Mouse (Mus musculus): ENCODE measurements around the gene Fbp1.
"Not testable (repeated sequence)": the region's sequence is repeated elsewhere in the genome, so short reads cannot be mapped to it uniquely, and the experiment has no call there.

Fbp1 gene

GRCm38 (mm10) chr13:62887712-62888441, at the start of gene Fbp1:
Gene Fbp1 (minus strand): TSS chr13:62888282.
- DNase-seq = peak; percentile 80 to 93

- DNase-seq = no peak
Observed at GRCm38 (mm10) chr13:62932452-62932851, 44.4 kb upstream of the Fbp1 start.

DNA sequence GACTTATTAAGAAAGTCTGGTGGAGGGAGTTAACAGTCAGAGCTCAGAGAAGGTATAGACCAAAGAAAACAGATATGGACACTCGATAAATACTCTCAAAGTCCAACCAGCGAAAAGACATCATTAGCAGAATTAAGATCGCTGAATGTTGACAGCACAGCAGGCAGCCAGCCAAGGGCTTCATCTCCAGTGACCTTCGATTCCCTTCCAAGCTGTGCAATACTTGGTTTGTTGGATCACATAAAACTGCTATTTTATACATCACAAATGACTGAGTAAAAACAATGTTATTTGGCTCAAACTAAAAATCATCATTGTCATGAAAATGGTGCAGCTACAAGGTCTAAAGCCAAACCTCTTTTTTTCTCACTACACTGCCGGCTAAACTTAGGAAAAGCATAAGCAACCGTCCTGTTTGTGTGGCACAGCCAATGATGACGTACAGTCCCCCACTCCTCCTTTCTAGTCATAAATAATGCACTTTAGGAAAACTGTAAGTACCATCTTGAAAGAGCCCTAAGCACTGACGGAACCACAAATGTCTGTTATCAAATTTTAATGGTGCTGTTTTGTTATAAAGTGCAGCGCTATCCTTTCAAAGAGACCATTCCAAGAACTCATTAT, 41.8 kb upstream of the Fbp1 start:
- peak; percentile 68 to 79 for DNase-seq

DNA sequence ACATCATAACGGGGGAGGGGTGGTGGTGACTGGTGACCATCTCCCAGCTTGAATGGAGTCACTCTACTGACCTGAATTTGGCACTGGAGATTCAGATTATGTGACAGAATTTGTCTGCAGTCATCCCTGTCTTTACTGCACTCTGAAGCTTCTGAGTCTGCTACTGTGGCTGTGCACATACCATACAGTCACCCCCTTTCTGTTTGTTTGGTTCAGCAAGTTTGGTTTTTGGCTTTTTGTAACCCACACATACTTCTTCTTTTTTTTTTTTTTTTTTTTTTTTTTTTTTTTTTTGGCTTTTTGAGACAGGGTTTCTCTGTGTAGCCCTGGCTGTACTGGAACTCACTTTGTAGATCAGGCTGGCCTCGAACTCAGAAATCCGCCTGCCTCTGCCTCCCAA, 41.1 kb upstream of the Fbp1 start:
- DNase-seq = not testable (repeated sequence)

DNA sequence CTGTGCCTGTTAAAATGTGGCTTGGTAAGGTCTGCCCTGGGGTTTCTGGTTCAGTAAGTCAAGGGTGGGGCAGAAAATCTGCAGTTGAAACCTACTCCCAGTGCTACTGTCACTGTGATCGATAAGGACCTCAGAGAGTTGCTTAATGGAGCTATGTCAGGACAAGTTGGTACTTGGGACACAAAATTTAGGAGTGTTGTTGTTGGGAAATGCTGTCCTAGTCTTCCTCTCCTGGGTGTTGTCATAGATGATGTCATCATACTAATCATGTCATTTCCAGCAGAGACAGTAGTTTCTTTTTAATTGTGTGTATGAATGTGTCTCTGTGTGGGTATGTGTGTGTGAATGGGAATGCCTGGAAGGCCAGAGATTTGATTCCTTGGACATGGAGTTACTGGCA, 39.4 kb upstream of the Fbp1 start:
- DNase-seq = no peak

DNA sequence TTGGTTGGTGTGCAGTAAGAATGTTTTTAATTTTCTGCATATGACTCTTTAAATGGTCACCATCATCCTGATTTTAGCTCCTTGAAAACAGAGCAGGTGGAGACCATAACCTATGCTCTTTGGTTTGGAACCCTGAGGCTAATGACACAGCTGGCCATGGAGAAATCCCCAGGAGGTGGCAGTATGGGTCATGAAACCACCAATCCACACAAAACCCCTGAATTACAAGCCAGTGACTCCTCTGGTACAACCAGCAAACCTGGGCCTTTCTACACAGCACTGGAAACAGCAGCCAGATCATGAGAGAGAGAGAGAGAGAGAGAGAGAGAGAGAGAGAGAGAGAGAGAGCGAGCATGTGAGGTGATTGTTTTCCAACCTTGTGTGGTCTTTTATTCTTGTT, 38.4 kb upstream of the Fbp1 start:
- DNase-seq = peak; percentile 70 to 82

DNA sequence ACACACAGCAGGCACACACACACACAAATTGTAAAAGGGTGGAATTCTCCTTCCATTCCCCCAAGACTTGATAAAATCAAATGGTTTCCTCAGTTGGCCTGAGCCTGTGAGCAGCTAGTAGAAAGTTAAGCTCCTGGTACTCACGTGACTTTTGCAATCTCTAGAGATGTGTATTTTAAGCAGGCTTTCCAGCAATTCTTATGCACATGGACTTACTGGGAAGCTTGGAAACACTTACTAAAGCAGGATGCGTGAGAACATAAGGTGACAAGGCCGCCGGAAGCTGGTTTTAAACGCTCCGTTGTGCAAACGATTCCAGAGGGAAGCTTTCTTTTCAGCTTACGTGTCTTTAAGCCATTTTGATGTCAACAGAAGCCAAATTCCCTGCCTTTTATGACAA, 35.1 kb upstream of the Fbp1 start:
- DNase-seq = no peak

- no peak for DNase-seq
Observed at GRCm38 (mm10) chr13:62922645-62923044, 34.6 kb upstream of the Fbp1 start.

DNA sequence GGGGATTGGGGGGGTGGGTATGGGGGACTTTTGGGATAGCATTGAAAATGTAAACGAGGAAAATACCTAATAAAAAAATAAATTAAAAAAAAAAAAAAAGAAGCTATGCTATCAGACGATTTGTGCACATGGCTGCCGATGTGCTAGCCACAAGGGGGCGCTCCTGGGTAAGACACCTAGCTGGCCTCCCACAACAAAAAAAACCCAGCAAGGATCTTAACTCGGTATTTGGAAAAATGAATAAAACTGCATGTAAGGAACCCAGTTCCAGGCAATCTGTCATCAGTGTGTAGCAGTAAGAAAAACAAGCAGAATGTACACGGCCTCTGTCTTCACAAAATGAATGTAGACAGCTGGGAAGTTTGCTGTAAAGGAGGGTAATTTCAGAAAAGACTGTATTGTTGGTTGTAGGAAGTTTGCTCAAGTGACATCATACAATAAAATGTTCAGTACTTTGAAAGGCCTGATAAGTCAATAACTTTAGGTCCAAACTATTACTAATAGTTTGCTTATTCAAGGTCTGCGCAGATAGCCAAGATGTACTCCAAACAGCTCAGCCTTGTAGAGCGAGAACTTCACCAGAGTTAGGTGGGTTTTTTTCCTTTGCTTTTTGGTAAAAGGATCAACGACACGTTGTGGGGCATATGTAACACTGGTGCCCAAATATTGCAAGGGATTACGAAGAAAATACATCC, 31.7 kb upstream of the Fbp1 start:
- DNase-seq = peak; percentile 80 to 92

GRCm38 (mm10) chr13:62917416-62918110, 29.5 kb upstream of the Fbp1 start:
- peak in 1 of 2 experiments; percentile 41 for DNase-seq

- DNase-seq = peak; percentile 83 to 84
Observed at GRCm38 (mm10) chr13:62916675-62917074, 28.6 kb upstream of the Fbp1 start.

DNA sequence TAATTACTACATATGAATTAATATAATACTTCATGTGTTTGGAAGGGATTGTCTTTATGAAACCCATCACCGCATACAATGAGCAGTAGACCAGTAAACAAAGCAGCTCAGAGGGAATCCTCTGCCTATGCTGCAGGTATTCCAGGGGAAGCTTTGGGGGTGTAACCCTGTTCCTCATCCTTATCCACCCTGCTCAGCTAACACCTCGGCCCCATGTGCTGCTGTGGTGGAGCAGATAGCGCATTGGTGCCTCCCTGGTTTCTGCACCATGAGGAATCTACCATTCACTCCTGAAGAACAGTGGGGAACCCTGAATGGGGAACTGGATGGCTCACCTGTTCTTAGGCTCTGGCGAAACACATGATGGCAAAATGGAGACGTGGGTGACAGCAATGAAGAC, 23.5 kb upstream of the Fbp1 start:
- DNase-seq = no peak

DNA sequence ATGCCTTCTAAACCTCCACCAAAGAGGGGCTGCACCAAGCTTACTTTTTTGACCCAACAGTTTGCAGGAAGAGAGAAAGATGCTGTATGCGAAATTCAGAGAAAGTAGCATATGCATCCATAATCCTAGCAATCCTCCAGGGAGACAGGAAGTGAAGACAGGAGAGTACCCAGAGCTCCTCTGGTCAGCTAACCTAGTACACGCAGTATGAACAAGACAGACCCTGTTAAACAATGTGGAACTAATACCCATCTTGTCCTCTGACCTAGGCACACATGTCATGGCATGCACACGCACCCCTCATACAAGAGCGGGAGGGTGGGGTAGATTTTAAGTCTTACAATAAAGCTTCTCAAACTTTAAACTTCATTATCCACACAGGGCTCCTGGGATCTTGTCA, 22.1 kb upstream of the Fbp1 start:
- no peak for DNase-seq

- DNase-seq = no peak
Observed at GRCm38 (mm10) chr13:62909776-62910175, 21.7 kb upstream of the Fbp1 start.

GRCm38 (mm10) chr13:62908163-62908559, 20.1 kb upstream of the Fbp1 start:
- DNase-seq = peak; percentile 83 to 94

DNA sequence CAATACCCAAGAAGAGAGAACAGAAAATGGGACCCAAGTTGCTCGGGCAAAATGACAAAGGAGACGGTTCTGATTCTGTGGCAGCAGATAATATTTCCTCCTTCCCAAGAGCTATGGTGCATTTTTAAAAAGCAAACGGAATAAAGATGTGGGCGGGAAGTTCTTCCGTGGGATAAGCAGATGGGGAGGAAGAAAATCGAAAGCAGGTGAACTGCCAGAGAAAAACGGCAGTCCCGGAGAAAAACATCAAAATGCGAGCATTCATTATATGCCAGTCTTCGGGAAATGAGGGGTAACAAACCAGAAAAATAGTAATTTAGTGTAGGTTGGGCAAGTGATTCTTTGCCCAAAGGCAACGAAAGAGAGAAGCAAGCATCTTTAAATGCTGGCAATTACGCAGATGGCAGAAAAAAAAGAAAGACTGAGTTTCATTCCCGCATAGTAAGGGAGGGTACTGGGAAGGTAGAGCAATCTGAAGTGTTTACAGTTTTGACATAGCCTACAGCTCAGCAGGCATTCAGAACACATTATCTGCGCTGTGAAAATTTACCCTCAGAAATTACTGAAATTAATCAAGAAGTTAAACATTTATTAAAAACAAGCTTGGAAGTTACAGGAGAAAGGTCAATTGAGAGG, 19.6 kb upstream of the Fbp1 start:
- DNase-seq = no peak

- DNase-seq = no peak
Observed at GRCm38 (mm10) chr13:62901139-62901538, 13.1 kb upstream of the Fbp1 start.

- no peak for DNase-seq
Observed at GRCm38 (mm10) chr13:62897927-62898646, 10.0 kb upstream of the Fbp1 start.

GRCm38 (mm10) chr13:62893044-62893842, 5.2 kb upstream of the Fbp1 start:
- peak; percentile 74 to 88 for DNase-seq

DNA sequence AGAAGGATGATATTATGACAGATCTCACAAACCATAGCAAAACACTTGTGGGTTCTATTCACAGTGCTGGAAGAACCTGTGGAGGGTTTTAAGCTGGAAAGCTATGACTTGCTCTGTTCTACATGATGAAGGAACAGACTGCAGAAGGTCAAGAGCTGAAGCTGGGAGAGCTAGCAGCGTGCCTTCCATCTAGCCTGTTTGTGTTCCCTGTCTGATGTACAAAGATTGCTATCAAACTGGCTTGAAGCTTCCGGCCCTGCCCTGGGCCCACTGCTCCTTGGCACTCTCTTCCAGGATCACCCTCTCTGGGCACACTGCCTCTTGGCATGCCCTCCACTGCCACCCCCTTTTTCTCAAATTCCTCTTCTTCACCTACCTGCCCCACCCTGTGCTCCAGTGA, 1.2 kb upstream of the Fbp1 start:
- no peak for DNase-seq

DNA sequence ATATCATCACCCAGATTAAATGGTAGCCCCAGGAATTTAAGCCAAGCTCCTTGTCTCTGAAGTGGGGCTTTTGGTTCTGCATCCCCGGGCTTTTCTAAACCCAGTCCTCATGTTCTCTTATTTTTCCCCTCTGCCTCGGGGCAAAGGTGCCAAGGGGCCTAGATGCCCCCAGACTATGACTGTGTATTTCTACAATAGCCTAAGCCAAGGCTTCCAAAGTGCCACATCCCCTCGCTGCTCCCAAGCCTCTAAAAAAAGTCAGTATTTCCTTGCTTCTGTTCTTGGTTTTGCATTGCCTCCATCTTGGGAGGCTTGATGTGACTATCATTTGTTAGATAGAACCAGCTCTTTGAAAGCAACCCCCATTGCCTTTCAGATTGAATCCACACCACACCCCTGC, 3.5 kb downstream of the Fbp1 start:
- no peak for DNase-seq

Measured in kidney, postnatal 25 days (tissue).